Mouse (Mus musculus): ENCODE data around the gene 4930572O03Rik. TPM values are rescaled to one million over a fixed set of nuclear protein-coding genes. Genes with fewer than 3 reads are reported as not detected.
"Not testable (repeated sequence)": the region's sequence is repeated elsewhere in the genome, so short reads cannot be mapped to it uniquely, and the experiment has no call there.

The 4930572O03Rik gene
- not detected for total RNA-seq (2021)
- long read RNA-seq: 0 reads

DNA sequence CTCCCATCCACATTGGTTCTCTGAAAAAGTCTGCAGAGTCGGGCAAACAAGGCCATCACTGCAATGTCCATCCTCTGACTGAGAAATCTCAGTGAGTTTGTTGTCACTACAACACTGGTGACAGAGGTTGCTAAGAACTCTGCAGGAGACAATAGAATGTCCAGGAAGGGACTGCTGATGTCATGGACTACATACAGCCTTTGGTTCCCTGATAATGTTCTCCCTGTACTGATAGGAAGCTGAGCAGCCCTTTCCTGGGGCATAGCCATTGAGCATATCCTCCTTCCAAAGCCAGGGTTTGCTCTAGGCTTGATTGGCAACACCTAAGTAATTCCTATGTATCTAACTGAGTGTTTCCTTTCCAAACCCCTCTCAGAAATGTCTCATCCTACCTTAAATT lies at the start of gene 4930572O03Rik:
TSS of gene 4930572O03Rik (minus strand) at position 101 of the 400 bp plus-strand sequence.
- not testable (repeated sequence) for DNase-seq (ENCODE audit: low spot score in 2 of 2)

DNA sequence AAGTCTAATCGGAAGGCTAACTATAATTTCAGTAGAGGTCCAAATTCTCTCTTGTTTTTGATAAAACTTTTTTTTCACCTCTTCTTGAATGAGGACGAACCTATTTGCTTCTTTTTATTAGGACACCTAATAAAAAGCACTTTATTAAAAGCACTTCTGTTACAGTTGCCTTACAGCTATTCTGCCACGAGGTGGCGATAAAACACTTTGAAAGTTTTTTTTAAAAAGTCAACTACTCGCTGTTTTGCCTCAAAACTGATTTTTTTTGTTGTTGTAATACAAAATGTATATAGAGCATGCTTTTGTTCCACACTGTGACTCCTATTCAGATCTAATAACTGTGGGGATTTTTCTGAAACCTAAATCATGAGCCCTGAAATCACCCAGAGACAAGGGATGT lies 46.0 kb upstream of the 4930572O03Rik start:
- peak in 1 of 2 experiments; percentile 66 for DNase-seq (ENCODE audit: low spot score in 2 of 2)

DNA sequence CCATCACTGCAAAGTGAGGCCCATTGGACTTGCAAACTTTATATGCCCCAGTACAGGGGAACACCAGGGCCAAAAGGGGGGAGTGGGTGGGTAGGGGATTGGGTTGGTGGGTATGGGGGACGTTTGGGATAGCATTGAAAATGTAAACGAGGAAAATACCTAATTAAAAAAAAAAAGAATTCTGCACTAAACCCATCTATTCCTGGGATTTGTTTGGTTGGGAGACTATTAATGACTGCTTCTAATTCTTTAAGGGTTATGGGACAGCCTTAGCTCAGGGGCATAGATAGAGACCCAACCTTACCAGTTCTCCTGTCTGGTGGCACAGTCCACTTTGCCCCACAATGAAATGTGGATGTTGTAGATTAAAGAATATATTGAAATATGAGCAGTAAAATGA lies 40.9 kb upstream of the 4930572O03Rik start:
- not testable (repeated sequence) for DNase-seq (ENCODE audit: low spot score in 2 of 2)

DNA sequence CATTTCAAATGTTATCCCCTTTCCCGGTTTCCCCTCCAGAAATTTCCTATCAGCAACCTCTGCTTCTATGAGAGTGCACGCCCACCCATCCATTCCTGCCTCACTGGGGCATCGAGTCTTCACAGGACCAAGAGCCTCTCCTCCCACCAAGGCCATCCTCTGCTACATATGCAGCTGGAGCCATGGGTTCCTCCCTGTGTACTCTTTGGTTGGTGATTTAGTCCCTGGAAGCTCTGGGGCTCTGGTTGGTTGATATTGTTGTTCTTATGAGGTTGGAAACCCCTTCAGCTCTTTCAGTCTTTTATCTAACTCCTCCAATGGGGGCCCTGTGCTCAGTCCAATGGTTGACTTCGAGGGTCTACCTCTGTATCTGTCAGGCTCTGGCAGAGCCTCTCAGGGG lies 35.0 kb upstream of the 4930572O03Rik start:
- DNase-seq (ENCODE audit: low spot score in 2 of 2): not testable (repeated sequence)

DNA sequence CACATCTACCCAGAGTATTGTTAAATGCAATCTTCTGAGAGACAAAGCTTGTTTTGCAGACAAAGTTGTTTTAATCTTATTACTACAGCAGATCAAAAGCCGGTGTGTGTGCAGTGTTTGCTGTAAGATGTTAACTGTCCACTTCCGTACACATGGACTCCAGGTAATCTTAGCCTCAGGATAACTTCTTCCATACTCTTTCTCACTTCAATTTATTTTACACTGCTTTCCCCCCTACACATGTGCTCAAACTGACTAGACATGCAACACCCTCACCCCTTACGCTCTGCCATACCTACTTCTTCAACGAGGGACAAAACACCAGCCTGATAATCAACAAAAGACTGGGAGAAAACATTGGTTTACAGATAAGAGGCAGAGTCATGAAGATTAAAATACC lies 34.0 kb upstream of the 4930572O03Rik start:
- DNase-seq (ENCODE audit: low spot score in 2 of 2): not testable (repeated sequence)

DNA sequence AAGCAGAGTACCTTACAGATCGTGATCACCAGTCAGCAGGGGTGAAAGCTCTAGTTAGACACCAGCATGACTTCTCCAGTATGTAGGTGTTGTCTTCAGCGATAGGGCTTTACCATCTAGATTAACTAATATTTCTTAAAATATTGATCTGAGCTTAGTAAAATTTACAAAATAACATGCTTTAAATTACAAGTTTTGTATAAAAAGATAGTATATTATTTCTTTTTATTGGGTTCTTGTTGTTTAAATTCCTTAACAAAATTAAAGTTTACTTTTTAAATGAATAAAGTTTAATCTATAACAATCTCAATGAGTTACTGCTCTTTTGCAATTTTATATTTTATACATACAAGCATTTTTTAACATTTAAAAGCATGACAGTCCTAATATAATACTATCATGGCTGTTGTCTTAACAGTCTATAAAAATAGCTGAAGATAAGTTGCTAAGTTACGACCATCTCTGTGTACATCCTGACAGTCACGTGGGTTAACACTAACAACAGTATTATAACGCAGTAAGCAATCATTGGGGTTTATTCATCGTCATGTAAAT lies 32.9 kb upstream of the 4930572O03Rik start:
- not testable (repeated sequence) for DNase-seq (ENCODE audit: low spot score in 2 of 2)

DNA sequence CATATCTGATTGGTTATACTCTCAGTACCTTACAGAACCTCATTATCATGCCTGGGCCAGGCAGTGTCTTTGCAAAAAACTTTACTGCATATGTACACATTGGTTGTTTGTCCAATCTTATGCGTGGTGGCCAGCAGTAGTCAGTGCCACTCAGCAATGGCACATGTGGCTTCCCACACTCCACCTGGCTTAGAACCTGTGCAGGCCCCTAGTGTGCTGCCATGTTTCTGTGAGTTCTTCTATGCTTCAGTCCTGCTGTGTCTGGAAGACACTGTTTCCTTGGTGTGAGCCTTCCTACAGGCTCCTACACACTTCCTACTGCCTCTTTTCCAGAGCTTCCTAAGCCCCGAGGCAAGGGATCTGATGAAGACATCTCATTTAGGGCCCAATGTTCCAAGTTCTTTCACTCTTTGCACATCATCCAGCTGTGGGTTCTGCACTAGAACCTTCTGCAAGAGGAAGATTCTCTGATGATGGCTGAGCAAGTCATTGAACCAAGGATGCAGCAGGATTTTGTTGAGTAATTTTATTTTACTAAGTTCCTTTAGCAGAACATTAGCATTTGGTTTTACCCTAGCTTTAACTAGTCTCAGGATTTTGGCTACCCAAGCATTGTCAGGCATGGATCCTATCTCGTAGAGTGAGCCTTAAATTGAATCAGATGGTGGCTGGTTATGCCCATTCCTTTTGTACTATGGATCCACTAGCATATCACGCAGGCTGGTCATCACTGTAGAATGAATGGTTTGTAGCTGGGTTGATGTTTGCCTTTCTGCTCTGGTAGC lies 32.2 kb upstream of the 4930572O03Rik start:
- DNase-seq (ENCODE audit: low spot score in 2 of 2): not testable (repeated sequence)

DNA sequence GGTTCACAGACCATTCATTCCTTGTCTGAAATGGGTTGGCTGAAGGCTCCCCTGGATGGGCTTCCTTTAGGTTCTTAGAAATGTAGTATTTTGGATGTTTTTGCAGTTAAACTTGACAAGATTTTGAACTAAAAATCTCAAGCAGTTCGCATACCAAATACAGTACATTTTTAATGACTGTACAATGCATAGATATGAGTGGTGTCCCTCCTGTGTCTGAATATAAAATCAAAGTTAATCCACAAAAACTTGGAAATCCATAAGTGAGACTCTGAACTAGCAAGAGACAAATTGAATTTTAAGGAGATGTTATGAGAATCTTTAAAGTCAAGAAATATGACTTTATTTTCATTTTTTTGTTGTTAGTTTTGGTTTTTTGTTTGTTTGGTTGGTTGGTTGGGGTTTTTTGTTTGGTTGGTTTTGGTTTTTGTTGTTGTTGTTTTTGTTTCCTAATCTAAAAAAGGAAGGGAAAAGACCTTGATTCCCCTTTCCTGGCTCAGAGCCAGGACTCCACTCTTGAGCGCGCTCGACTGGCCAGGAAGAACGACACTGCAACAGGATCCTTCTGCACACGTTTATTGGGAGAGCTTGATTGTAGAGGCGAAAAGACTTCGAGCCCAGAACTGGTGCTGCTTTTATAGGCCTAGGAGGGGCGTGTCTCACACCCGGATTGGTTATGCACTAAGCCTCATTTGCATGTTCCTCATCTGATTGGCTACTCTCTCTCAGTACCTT lies 24.6 kb upstream of the 4930572O03Rik start:
- DNase-seq (ENCODE audit: low spot score in 2 of 2): not testable (repeated sequence)

DNA sequence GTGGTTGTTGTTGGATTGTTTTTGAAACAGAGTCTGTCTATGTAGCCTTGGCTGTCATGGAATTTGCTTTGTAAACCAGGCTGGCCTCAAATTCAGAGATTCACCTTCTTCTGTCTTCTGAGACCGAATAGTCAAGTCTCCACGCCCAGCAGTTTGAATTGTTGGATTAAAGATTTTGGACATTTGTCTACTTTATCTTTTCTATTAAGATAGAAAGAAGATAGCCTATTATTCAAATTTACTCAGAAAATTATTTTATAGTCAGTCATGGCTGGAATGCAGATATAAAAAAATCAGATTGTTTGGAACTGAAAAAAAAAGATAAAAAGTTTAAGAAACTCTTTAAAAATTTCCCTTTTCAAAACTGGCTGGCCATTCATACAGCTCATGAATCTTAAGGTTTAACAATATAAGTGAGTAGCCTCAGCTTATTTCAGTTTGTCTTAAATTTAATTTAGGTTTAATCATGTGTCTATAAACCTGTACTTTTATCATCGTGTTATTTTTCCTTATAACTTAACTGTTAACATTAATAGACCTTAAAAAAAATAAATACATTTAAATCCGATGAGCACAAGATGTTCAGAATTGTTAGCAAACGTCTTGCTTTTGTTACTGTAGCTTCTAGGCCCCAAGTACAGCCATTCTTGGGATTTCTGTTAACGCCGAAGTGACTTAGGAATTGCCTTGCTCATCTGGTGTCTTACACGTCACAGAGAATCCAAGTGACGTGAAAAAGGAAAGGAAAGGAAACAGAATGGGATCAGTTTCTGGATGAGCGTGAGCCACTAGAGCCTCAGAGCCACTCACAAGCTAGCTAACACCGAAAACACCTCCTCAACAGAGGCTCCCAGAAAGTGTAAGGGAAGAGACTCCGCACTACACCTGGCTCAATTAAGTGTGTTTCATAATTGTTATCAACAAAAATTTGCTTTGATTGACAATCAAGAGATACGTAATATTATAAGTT lies 23.4 kb upstream of the 4930572O03Rik start:
- DNase-seq (ENCODE audit: low spot score in 2 of 2): not testable (repeated sequence)

DNA sequence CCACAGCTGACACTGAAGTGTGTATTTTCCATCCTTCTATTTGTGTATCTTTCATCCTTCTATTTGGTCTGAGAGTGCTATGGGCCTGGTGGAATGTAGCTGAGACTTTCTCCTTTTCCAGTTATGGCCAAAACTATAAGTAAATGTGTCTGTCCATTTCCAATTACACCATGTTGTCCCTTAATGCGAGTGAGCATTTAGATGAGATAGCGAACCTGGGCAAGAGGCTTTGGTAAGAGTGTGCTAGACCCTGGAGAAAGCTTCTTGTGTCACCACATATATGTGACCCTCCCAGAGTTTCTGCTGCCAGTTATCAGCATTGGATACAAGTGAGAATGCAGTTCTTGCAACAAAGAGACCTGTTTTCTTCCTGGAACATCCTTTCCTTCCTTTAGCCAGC lies 22.0 kb upstream of the 4930572O03Rik start:
- not testable (repeated sequence) for DNase-seq (ENCODE audit: low spot score in 2 of 2)

DNA sequence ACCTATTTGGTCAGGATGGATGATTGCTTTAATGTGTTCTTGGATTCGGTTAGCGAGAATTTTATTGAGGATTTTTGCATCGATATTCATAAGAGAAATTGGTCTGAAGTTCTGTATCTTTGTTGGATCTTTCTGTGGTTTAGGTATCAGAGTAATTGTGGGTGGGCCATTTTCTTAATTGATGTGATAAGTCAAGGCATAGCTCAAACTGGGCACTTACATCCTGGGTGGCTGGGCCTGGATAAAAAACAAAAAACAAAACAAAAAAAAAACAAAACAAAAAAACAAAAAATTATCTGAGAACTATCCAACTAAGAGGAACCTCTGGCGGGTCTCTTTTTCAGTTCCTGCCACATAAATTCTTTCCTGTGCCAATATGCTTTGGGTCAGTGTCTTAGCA lies 20.9 kb upstream of the 4930572O03Rik start:
- not testable (repeated sequence) for DNase-seq (ENCODE audit: low spot score in 2 of 2)

DNA sequence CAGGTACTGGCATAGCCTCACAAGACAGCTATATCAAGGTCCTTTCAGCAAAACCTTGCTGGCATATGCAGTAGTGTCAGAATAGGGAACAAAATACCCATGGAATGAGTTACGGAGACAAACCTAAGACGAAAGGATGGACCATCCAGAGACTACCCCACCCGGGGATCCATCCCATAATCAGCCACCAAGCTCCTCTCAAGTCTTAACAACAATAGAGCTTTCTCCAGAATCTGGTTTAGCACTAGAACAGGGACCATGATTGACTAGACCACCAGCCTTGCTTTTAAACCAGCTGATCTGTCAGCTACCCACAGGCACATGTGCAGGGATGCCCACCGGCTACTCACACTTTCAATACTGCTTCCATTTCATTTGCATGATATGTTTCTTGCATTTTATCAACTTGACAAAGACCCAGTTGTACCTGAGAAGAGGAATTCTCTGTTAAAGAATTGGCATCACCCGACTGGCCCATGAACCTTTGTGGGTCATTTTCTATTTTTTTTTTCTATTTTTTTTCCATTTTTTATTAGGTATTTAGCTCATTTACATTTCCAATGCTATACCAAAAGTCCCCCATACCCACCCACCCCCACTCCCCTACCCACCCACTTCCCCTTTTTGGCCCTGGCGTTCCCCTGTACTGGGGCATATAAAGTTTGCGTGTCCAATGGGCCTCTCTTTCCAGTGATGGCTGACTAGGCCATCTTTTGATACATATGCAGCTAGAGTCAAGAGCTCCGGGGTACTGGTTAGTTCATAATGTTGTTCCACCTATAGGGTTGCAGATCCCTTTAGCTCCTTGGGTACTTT lies 17.8 kb upstream of the 4930572O03Rik start:
- not testable (repeated sequence) for DNase-seq (ENCODE audit: low spot score in 2 of 2)

DNA sequence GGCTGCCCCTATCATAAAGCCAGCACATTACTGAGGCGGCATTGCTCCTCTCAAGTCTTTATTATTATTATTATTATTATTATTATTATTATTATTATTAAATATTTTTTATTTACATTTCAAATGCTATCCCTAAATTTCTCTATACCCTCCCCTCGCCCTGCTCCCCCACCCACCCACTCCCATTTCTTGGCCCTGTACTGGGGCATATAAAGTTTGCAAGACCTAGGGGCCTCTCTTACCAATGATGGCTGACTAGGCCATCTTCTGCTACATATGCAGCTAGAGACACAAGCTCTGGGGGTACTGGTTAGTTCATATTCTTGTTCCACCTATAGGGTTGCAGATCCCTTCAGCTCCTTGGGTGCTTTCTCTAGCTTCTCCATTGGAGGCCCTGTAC lies 17.1 kb upstream of the 4930572O03Rik start:
- not testable (repeated sequence) for DNase-seq (ENCODE audit: low spot score in 2 of 2)

DNA sequence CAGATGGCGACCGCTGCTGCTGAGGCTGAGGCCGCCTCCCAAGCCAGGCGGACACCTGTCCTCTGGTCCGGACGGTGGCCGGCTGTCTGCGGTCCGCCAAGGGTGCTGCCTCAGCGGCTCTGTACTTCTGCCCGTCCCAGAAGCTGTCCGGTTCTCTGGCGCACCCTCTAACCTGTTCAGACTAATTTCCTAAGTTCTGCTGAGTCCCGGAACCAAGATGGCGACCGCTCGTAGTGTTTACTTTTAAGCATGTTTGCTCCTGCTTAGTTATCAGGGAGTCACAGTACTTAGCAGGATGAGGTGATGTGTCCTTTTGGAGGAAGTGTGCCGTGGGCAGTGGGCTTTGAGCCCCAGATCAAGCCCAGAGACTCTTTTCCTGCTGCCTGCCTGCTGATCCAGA lies 13.9 kb upstream of the 4930572O03Rik start:
- not testable (repeated sequence) for DNase-seq (ENCODE audit: low spot score in 2 of 2)

DNA sequence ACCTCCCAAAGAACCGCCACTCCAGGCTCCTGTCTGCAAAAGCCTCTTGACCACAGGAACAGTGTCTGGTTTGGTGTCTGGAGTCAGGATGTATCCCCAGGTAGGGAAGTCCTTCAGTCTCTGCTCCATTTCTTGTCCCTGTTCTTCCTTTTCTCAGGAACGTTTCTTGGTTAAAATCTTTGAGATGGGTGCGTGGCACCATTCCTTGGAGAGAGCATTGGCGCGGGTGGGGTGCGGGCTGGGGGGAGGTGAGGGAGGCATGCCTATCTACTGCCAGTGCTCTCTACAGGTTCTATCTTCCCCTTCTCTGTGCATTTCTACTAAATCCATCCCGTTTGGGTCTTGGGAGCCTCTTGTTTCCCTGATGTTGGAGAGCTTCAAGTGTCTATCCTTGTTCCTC lies 7.0 kb upstream of the 4930572O03Rik start:
- not testable (repeated sequence) for DNase-seq (ENCODE audit: low spot score in 2 of 2)

DNA sequence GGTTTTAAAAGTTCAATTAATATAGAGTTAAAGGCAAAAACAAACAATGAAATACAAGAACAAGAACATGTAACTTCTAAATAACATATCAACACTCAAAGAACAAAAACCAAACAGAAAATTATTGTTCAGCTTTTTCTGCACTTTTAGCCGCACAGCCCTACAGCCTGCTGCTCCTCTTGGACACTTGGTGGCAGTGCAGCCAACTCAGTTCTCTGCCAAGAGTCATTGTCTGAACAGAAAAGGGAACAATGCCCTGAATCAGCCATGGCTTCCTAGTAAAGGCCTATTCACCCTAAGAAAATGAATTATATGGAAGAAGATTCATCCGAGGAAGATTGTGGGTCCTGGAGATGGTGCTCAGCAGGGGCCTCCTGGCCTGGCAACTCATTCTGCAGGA lies 4.5 kb downstream of the 4930572O03Rik start:
- not testable (repeated sequence) for DNase-seq (ENCODE audit: low spot score in 2 of 2)

DNA sequence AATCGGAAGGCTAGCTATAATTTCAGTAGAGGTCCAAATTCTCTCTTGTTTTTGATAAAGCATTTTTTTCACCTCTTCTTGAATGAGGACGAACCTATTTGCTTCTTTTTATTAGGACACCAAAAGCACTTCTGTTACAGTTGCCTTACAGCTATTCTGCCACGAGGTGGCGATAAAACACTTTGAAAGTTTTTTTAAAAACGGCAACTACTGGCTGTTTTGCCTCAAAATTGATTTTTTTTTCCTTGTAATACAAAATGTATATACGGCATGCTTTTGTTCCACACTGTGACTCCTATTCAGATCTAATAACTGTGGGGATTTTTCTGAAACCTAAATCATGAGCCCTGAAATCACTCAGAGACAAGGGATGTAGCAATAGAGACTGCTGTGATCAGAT lies 11.2 kb downstream of the 4930572O03Rik start:
- peak in 1 of 2 experiments; percentile 21 for DNase-seq (ENCODE audit: low spot score in 2 of 2)

DNA sequence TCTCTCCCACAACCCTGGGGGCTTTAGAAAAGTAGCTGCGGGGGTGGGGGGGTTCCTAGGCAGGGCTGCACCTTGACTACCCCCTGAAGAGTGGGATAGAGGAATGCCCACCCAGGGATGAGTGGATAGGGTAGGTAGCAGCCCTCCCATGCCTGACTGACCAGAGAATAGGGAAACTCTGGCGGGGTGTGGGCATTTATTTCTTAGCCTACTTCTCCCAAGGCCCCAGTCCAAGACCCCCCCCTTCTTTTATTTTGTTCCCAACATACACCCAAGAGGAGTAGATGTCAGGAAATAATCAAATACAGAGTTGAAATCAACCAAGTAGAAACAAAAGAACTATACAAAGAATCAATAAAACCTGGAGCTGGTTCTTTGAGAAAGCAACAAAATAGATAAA lies 19.2 kb downstream of the 4930572O03Rik start:
- DNase-seq (ENCODE audit: low spot score in 2 of 2): not testable (repeated sequence)

DNA sequence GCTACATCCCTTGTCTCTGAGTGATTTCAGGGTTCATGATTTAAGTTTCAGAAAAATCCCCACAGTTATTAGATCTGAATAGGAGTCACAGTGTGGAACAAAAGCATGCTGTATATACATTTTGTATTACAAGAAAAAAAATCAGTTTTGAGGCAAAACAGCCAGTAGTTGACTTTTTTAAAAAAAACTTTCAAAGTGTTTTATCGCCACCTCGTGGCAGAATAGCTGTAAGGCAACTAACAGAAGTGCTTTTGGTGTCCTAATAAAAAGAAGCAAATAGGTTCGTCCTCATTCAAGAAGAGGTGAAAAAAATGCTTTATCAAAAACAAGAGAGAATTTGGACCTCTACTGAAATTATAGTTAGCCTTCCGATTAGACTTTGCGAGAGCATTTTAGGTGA lies 26.8 kb downstream of the 4930572O03Rik start:
- peak in 1 of 2 experiments; percentile 42 for DNase-seq (ENCODE audit: low spot score in 2 of 2)

DNA sequence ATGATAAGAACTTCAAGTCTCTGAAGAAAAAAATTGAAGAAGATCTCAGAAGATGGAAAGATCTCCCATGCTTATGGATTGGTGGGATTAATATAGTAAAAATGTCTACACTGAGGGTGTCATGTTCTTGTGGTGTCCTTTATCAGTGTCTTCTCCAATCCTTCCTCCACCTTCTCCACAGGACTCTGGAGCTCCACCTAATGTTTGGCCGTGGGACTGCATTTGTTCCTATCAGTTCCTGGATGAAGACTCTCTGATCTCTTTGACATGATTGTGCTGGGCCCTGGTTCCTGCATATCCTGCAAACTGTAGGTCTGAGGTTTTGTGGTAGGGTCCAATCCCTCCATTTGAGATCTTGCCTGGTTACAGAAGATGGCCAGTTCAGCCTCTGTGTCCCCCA lies 28.7 kb downstream of the 4930572O03Rik start:
- DNase-seq (ENCODE audit: low spot score in 2 of 2): peak in 1 of 2 experiments; percentile 35

All from layer of hippocampus, adult 18-20 months (tissue).